Mouse (Mus musculus): ENCODE data around the gene Eepd1.

GRCm38 (mm10) chr9:25574186-25574585, 92.8 kb downstream of the Eepd1 start:
- no peak for TF ChIP-seq CTCF (IDR thresholded peaks at IDR 0.05; ENCODE audit: extremely low read depth, insufficient read depth, insufficient read length, insufficient replicate concordance)
- no peak for TF ChIP-seq POLR2A (IDR thresholded peaks at IDR 0.05; ENCODE audit: low read depth, low read length)

Measured in spleen, adult 2 months (tissue).